Mouse (Mus musculus) liver, adult (tissue): ENCODE measurements around the gene Fam178b.

Source experiments
- GATA4 ChIP-seq: IDR thresholded peaks from 2 replicates; pipeline ENCODE4 v1.6.1; 2014; ENCODE audit warnings: mild to moderate bottlenecking, low read length; ENCODE audit not compliant: insufficient replicate concordance

The Fam178b gene

GRCm38 (mm10) chr1:36557457-36558011 is 125.4 kb downstream of the Fam178b start:
- no peak; the same call in 1 of the 2 replicates for TF ChIP-seq GATA4

GRCm38 (mm10) chr1:36556553-36557456 is 126.2 kb downstream of the Fam178b start:
- TF ChIP-seq GATA4: no peak; the same call in 1 of the 2 replicates

GRCm38 (mm10) chr1:36555798-36556395 is 127.1 kb downstream of the Fam178b start:
- no peak for TF ChIP-seq GATA4

GRCm38 (mm10) chr1:36554633-36555399 is 128.2 kb downstream of the Fam178b start:
- peak; percentile 53; the same call in 1 of the 2 replicates for TF ChIP-seq GATA4

- no peak for TF ChIP-seq GATA4
Measured at GRCm38 (mm10) chr1:36552506-36552905, 130.5 kb downstream of the Fam178b start.

GRCm38 (mm10) chr1:36551904-36552303 is 131.1 kb downstream of the Fam178b start:
- TF ChIP-seq GATA4: no peak

GRCm38 (mm10) chr1:36550075-36550863 is 132.7 kb downstream of the Fam178b start:
- no peak for TF ChIP-seq GATA4

GRCm38 (mm10) chr1:36549491-36549890 is 133.5 kb downstream of the Fam178b start:
- TF ChIP-seq GATA4: no peak

GRCm38 (mm10) chr1:36548771-36549170 is 134.2 kb downstream of the Fam178b start:
- TF ChIP-seq GATA4: no peak

GRCm38 (mm10) chr1:36547981-36548598 is 134.9 kb downstream of the Fam178b start:
- TF ChIP-seq GATA4: no peak

GRCm38 (mm10) chr1:36546888-36547471 is 136.0 kb downstream of the Fam178b start, which contains the start of gene Ankrd39:
Ankrd39 (minus strand) TSS chr1:36547445.
- peak; percentile 48; the same call in 1 of the 2 replicates for TF ChIP-seq GATA4

GRCm38 (mm10) chr1:36545845-36546600 is 137.0 kb downstream of the Fam178b start:
- TF ChIP-seq GATA4: no peak

- TF ChIP-seq GATA4: no peak
Measured at GRCm38 (mm10) chr1:36545382-36545781, 137.6 kb downstream of the Fam178b start.
